Mouse (Mus musculus) naive thymus-derived CD4-positive, alpha-beta T cell, adult 2 months (primary cell): ENCODE data around the gene Nefh.

ENCODE experiments used
- DNase-seq: peaks from one replicate; pipeline ENCODE4 v3.0.0-alpha.2; 2011; ENCODE audit warnings: low read depth

Gene Nefh

GRCm38 (mm10) chr11:4953401-4953800 lies 5.5 kb upstream of the Nefh start:
- DNase-seq: no peak

GRCm38 (mm10) chr11:4949256-4950044 lies 1.6 kb upstream of the Nefh start:
- peak; percentile 22 for DNase-seq

- DNase-seq: peak; percentile 12
Observed at GRCm38 (mm10) chr11:4948792-4949191, 928 bp upstream of the Nefh start.

- peak; percentile 93 for DNase-seq
Observed at GRCm38 (mm10) chr11:4946947-4947812, 684 bp downstream of the Nefh start.

GRCm38 (mm10) chr11:4946530-4946929 lies 1.3 kb downstream of the Nefh start:
- no peak for DNase-seq

- no peak for DNase-seq
Observed at GRCm38 (mm10) chr11:4936243-4936642, 11.6 kb downstream of the Nefh start.

- DNase-seq: no peak
Observed at GRCm38 (mm10) chr11:4931009-4931601, 16.8 kb downstream of the Nefh start.

GRCm38 (mm10) chr11:4927224-4927623 lies 20.6 kb downstream of the Nefh start:
- no peak for DNase-seq

GRCm38 (mm10) chr11:4921751-4922150 lies 26.1 kb downstream of the Nefh start:
- DNase-seq: no peak

- DNase-seq: no peak
Observed at GRCm38 (mm10) chr11:4921281-4921680, 26.6 kb downstream of the Nefh start.

- peak; percentile 78 for DNase-seq
Observed at GRCm38 (mm10) chr11:4916068-4916467, 31.8 kb downstream of the Nefh start.

- DNase-seq: no peak
Observed at GRCm38 (mm10) chr11:4906231-4906630, 41.6 kb downstream of the Nefh start.

- DNase-seq: no peak
Observed at GRCm38 (mm10) chr11:4901956-4902355, 45.9 kb downstream of the Nefh start.

- DNase-seq: peak; percentile 47
Observed at GRCm38 (mm10) chr11:4900437-4900836, 47.4 kb downstream of the Nefh start.

- peak; percentile 82 for DNase-seq
Observed at GRCm38 (mm10) chr11:4894848-4895816, 52.7 kb downstream of the Nefh start, which contains the start of gene Thoc5. TSS of gene Thoc5 (plus strand) at chr11:4895320.
